Mouse (Mus musculus) cerebellum, adult 9-11 months (tissue): Measurements from ENCODE around the gene Rbak.
A peak's percentile ranks its signal among the peaks of the same experiment; 100 is the strongest.
"Not testable (repeated sequence)": the region's sequence is repeated elsewhere in the genome, so short reads cannot be mapped to it uniquely, and the experiment has no call there.

Experiments
- DNase-seq: peaks from one replicate; pipeline ENCODE4 v3.0.0; 2022

Rbak gene

DNA sequence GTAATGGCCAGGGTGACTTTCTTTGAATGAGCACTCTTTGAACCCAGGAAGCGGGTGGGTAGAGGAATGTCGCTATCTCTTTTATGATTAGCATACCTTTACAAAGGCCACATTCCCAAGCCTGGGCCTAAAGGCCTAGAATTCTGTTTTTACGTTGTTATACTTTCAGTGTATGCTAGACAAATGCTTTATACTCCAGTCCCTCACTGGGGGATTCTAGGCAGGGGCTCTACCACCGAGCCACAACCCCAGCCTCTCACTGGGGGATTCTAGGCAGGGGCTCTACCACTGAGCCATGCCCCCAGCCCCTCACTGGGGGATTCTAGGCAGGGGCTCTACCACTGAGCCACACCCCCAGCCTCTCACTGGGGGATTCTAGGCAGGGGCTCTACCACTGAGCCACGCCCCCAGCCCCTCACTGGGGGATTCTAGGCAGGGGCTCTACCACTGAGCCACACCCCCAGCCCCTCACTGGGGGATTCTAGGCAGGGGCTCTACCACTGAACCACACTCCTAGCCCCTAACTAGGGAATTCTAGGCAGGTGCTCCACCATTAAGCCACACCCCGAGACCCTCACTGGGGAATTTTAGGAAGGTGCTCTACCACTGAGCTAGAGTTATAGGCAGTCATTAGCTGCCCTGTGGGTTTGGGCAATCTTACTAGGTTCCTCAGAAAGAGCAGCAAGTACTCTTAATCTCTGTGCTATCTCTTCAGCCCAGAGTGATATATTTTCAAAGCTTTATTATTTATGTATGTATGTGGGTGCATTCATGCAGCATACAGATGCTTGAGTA, 46.2 kb downstream of the Rbak start:
- not testable (repeated sequence) for DNase-seq

GRCm38 (mm10) chr5:143132935-143133514, 47.5 kb downstream of the Rbak start:
- no peak for DNase-seq

DNA sequence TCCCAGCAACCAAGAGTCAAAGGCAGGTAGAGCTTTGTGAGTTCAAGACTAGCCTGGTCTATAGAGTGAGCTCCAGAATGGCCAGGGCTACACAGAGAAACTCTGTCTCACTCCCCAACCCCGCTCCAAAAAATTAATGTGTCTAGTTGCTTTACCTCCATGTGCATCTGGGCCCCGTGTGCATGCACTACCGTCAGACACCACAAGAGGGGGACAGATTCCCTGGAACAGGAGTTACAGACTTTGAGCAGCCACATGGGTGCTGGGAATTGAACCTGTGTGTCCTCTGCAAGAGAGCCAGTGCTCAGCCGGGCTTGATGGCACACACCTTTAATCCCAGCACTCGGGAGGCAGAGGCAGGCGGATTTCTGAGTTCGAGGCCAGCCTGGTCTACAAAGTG, 50.2 kb downstream of the Rbak start:
- no peak for DNase-seq

DNA sequence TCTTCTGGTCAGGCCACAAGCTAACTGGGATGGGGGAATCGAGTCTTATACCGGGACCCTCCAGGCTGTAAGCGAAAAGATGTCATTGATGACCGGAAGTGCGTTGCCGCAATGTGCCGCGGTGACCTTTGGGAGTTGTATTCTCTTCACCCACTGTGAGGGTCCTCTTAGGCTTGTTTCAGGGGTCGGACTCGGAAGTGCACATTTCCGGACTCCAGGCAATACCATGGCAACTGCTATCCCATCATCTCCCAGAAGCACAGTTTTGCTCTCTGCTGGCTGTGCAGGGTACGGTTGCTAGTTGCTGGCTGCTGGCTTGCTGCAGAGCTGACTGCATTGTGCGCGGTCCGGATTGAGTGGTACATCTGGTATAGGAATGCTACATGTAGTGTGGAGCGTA, 51.5 kb downstream of the Rbak start:
- DNase-seq, result no peak

GRCm38 (mm10) chr5:143127837-143128236, 52.7 kb downstream of the Rbak start:
- DNase-seq, result peak; percentile 84

DNA sequence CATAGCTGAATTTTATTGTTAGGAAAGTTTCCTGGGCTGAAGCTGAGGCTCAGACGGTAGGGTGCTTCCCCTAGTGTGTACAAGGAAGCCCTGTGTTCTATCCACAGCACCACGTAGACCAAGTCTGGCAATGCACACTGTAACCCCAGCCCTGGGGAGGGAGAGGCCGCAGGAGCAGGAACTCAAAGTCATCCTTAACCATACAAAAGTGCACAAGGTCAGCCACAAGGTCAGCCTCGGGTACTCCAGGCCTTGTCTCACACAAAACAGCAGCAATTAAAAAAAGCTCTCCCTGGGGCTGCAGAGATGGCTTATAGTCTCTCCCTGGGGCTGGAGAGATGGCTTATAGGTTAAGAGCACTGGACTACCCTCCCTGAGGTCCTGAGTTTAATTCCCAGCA, 53.7 kb downstream of the Rbak start:
- no peak for DNase-seq

DNA sequence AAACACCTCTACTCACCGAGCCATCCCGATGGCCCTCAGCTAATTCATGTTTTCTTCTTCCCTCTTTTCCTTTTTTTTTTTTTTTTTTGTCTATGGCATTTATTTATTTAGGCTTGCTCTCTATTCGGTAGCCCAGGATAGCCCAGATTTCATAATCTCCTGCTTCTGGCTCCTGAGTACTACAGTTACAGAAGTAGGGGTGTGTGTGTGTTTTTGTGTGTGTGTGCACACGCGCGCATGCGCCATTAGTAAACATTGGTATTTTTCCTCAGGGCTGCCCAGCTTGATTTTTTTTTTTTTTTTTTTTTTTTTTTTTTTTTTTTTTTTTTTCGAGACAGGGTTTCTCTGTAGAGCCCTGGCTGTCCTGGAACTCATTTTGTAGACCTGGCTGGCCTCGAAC, 54.5 kb downstream of the Rbak start:
- DNase-seq, result no peak

- no peak for DNase-seq
Observed at GRCm38 (mm10) chr5:143125601-143126000, 55.0 kb downstream of the Rbak start.

DNA sequence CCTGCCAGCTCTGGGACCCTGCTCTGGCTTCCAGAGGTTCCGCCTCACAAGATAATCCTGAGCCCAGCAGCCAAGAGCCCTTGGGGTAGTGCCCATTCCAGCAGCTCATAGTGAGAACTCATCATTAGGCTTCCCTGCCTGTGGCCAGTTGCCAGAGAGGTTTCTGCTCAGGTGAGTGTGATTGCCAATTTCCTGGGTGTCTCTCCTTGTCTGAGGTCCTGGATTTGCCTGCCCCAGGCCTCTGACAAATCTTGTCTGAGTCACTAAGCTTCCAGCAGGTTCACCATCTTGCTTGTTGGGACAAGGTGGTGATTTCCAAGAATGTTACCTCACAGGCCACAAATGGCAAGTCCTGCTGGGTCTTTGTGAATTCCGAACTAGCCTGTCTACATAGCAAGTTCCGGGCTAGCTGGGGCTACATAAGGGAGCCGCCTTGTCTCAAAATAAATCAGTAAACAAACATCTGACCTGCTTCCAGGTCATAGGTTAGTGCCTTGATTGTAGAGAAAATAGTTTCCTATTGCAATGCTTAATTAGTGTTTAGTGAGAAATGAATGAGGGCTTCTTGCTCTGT, 55.7 kb downstream of the Rbak start:
- no peak for DNase-seq

GRCm38 (mm10) chr5:143122673-143123072, 57.9 kb downstream of the Rbak start:
- no peak for DNase-seq
